Mouse (Mus musculus) embryonic facial prominence, embryonic 12.5 days (tissue): ENCODE measurements around the gene Nefh. TPM values are rescaled to one million over a fixed set of nuclear protein-coding genes. Genes with fewer than 3 reads are reported as not detected.
A peak's percentile ranks its signal among the peaks of the same experiment; 100 is the strongest.

Experiments
- ATAC-seq: fragments of 200-750 bp; cut with Nextera tagmentation; 2 replicates; pipeline ENCODE4 v1.8.0; 2017; ENCODE audit not compliant: insufficient number of reproducible peaks, insufficient read depth, low FRiP score, low TSS enrichment
- H3K27ac ChIP-seq: fragments of 300-500 bp; sonication (generic); 2 replicates; pipeline ENCODE4 v1.5.1; 2016; ENCODE audit warnings: mild to moderate bottlenecking
- H3K27me3 ChIP-seq: fragments of 300-500 bp; sonication (generic); 2 replicates; pipeline ENCODE4 v1.6.1; 2016; ENCODE audit warnings: mild to moderate bottlenecking, moderate library complexity
- H3K36me3 ChIP-seq: fragments of 300-500 bp; sonication (generic); 2 replicates; pipeline ENCODE4 v1.6.1; 2016; ENCODE audit warnings: mild to moderate bottlenecking
- H3K4me1 ChIP-seq: fragments of 300-500 bp; sonication (generic); 2 replicates; pipeline ENCODE4 v1.6.1; 2016
- H3K4me2 ChIP-seq: fragments of 300-500 bp; sonication (generic); replicated peaks from 2 replicates; pipeline ENCODE4 v1.6.1; 2016; ENCODE audit warnings: mild to moderate bottlenecking, moderate library complexity
- H3K4me3 ChIP-seq: fragments of 300-500 bp; sonication (generic); 2 replicates; pipeline ENCODE4 v1.5.1; 2016; ENCODE audit warnings: mild to moderate bottlenecking
- H3K9ac ChIP-seq: fragments of 300-500 bp; sonication (generic); 2 replicates; pipeline ENCODE4 v1.6.1; 2016; ENCODE audit warnings: mild to moderate bottlenecking, moderate library complexity
- H3K9me3 ChIP-seq: fragments of 300-500 bp; sonication (generic); 2 replicates; pipeline ENCODE4 v1.6.1; 2016; ENCODE audit warnings: mild to moderate bottlenecking, moderate library complexity
- WGBS: fragments of 180-500 bp; shearing (Covaris S2); methylation state at CpG from one replicate; pipeline ENCODE4 v1.1.7; 2016; 5-methylcytosine and 5-hydroxymethylcytosine counted together
- microRNA-seq: library from miRNA; unstranded; fragments of <30 nt; microRNA quantifications from one replicate; pipeline ENCODE4, GENCODE M21; 2017
- polyA plus RNA-seq: library from polyadenylated mRNA; unstranded; fragments of >200 nt; fragmentation: Nextera tagmentation; extraction: Ambion mirVana; gene quantifications from 2 replicates; pipeline ENCODE4 v1.2.1, GENCODE M21; 2016

Gene Nefh
- polyA plus RNA-seq, 1 experiment from 2014 or later: 0.65 TPM

DNA sequence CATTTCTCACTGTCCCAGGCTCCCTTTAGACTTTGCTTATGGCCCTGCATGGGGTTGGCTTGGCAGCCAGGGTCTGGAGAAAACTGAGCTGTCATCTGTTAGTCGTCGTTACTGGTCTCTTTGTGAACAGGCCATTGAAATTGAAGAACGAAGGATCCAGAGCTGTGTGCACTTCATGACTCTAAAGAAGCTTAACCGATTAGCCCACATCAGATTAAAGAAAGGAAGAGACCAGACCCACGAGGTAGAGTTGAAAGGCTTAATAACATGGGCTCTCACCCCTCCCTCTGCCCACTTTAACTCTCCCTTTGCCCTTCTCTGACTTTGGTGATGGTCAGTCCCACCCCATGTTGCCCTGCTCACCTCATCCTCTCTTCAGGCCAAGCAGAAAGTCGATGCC is 45.9 kb downstream of the Nefh start:
- H3K4me3 ChIP-seq: no peak overlapping the region
- H3K9me3 ChIP-seq: no peaks in the 10 kb centered on the region
- H3K4me1 ChIP-seq: no peaks in the 10 kb centered on the region
- no peak overlapping the region for H3K4me2 ChIP-seq
- no peak overlapping the region for H3K27ac ChIP-seq
- WGBS: 86% methylated on average over 6 of the region's 6 CpGs
- peaks cover 59% of the 10 kb centered on the region for H3K36me3 ChIP-seq
- no peaks in the 10 kb centered on the region for H3K27me3 ChIP-seq
- ATAC-seq: no peak
- H3K9ac ChIP-seq: no peak overlapping the region

DNA sequence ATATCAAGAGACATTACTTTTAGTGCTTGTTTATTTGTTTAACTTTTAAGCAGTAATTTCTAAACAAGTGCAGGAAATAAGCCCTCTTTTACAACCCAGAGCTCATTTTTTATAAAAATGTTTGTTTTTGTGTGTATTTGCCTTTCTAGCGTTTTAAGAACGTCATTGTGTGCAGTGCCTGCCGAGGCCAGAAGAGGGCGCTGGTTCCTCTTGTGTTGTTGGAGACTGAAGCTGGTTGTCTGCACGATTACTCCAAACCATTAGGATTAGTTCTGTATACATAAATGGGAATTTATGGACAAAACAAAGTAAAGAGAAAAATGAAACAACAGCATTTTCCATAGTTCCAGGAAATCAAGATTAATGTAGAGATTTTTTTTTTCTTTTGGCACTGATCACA is 47.4 kb downstream of the Nefh start:
- H3K36me3 ChIP-seq: peaks cover 48% of the 10 kb centered on the region
- WGBS: 66% methylated on average over 5 of the region's 5 CpGs
- H3K27ac ChIP-seq: no peak overlapping the region
- ATAC-seq: no peak
- H3K4me1 ChIP-seq: peaks cover 4% of the 10 kb centered on the region
- H3K9me3 ChIP-seq: no peaks in the 10 kb centered on the region
- no peak overlapping the region for H3K4me3 ChIP-seq
- no peak overlapping the region for H3K4me2 ChIP-seq
- no peak overlapping the region for H3K9ac ChIP-seq
- no peaks in the 10 kb centered on the region for H3K27me3 ChIP-seq

- ATAC-seq: peak; percentile 88
- no peaks in the 10 kb centered on the region for H3K27me3 ChIP-seq
- no peaks in the 10 kb centered on the region for H3K9me3 ChIP-seq
- H3K4me2 ChIP-seq: peak within 1 kb of the TSS; percentile 72
- WGBS: 3% methylated on average over 52 of the region's 52 CpGs
- H3K4me3 ChIP-seq: peak within 1 kb of the TSS; percentile 73
- H3K27ac ChIP-seq: peak within 1 kb of the TSS; percentile 74
- H3K4me1 ChIP-seq: peaks cover 4% of the 10 kb centered on the region
- H3K36me3 ChIP-seq: peaks cover 36% of the 10 kb centered on the region
- peak within 1 kb of the TSS; percentile 75 for H3K9ac ChIP-seq
These were observed 52.7 kb downstream of the Nefh start, which contains the start of gene Thoc5 for GRCm38 (mm10) chr11:4894848-4895816. Gene Thoc5 (plus strand): TSS chr11:4895320.

Small RNA genes within 50 kb of the gene (microRNA-seq; reads per million reads assigned to microRNA genes)
- gene Mir6918: 0.54 reads per million

Other genes starting within 250 kb of the Nefh start
- gene Uqcr10, start 243.7 kb downstream of the Nefh start, polyA plus RNA-seq: 641 and 685 TPM in 2 replicates
- gene Zmat5, start 243.4 kb downstream of the Nefh start, polyA plus RNA-seq: 60.7 and 65.3 TPM in 2 replicates
- gene Cabp7, start 201.3 kb downstream of the Nefh start, polyA plus RNA-seq: 0.19 and 0.20 TPM in 2 replicates
- 70.5 and 73.3 TPM in 2 replicates for gene Nf2, start 98.5 kb downstream of the Nefh start, polyA plus RNA-seq
- gene Nipsnap1, start 74.1 kb downstream of the Nefh start, polyA plus RNA-seq: 81.4 and 81.8 TPM in 2 replicates
- 42.3 and 44.1 TPM in 2 replicates for gene Thoc5, start 52.7 kb downstream of the Nefh start, polyA plus RNA-seq
- 54.8 and 55.3 TPM in 2 replicates for gene Ap1b1, start 38.8 kb upstream of the Nefh start, polyA plus RNA-seq
- gene Rasl10a, start 110.1 kb upstream of the Nefh start, polyA plus RNA-seq: 1.1 TPM in 2 replicates
- gene Gas2l1, start 117.3 kb upstream of the Nefh start, polyA plus RNA-seq: 44.3 and 47.6 TPM in 2 replicates
- gene Rhbdd3, start 150.9 kb upstream of the Nefh start, polyA plus RNA-seq: 26.4 and 27.9 TPM in 2 replicates
- 949 and 978 TPM in 2 replicates for gene Ewsr1, start 151.2 kb upstream of the Nefh start, polyA plus RNA-seq
- gene Emid1, start 204.2 kb upstream of the Nefh start, polyA plus RNA-seq: 27.9 and 31.0 TPM in 2 replicates